Mouse (Mus musculus) ZHBTc4 (cell line): Measurements from ENCODE around the gene Cstf1.

Experiments used
- DNase-seq: peaks from one replicate; pipeline ENCODE4 v3.0.0-alpha.2; 2011; ENCODE audit warnings: low read depth, low spot score

The Cstf1 gene

GRCm38 (mm10) chr2:172370411-172371223, at the start of gene Cstf1, which contains the start of gene Aurka:
TSS of gene Cstf1 (plus strand) at chr2:172370681.
TSS of gene Aurka (minus strand) at chr2:172370535.
- peak; percentile 98 for DNase-seq

- peak; percentile 73 for DNase-seq
These were observed 49.6 kb upstream of the Cstf1 start for GRCm38 (mm10) chr2:172320878-172321277.

- no peak for DNase-seq
These were observed 42.2 kb upstream of the Cstf1 start for GRCm38 (mm10) chr2:172328248-172328647.

- DNase-seq: peak; percentile 80
These were observed 41.3 kb upstream of the Cstf1 start for GRCm38 (mm10) chr2:172329179-172329578.

- DNase-seq: no peak
These were observed 32.1 kb upstream of the Cstf1 start for GRCm38 (mm10) chr2:172338206-172338942.

- no peak for DNase-seq
These were observed 29.5 kb upstream of the Cstf1 start for GRCm38 (mm10) chr2:172340936-172341335.

GRCm38 (mm10) chr2:172341606-172342005, 28.9 kb upstream of the Cstf1 start:
- no peak for DNase-seq

- no peak for DNase-seq
These were observed 26.7 kb upstream of the Cstf1 start for GRCm38 (mm10) chr2:172343751-172344150.

GRCm38 (mm10) chr2:172344669-172345068, 25.8 kb upstream of the Cstf1 start:
- DNase-seq: no peak

- DNase-seq: peak; percentile 99
These were observed 25.2 kb upstream of the Cstf1 start, which contains the start of gene Fam210b for GRCm38 (mm10) chr2:172345258-172345738. TSS of gene Fam210b (plus strand) at chr2:172345565.

- DNase-seq: peak; percentile 42
These were observed 24.2 kb upstream of the Cstf1 start for GRCm38 (mm10) chr2:172346034-172346929.

GRCm38 (mm10) chr2:172346933-172347611, 23.4 kb upstream of the Cstf1 start:
- no peak for DNase-seq

- no peak for DNase-seq
These were observed 22.1 kb upstream of the Cstf1 start for GRCm38 (mm10) chr2:172348297-172348950.

- DNase-seq: peak; percentile 67
These were observed 20.7 kb upstream of the Cstf1 start for GRCm38 (mm10) chr2:172349776-172350175.

GRCm38 (mm10) chr2:172350773-172351172, 19.7 kb upstream of the Cstf1 start:
- no peak for DNase-seq

- no peak for DNase-seq
These were observed 17.3 kb upstream of the Cstf1 start for GRCm38 (mm10) chr2:172353218-172353617.

GRCm38 (mm10) chr2:172354761-172355160, 15.7 kb upstream of the Cstf1 start:
- DNase-seq: no peak

GRCm38 (mm10) chr2:172355833-172356232, 14.6 kb upstream of the Cstf1 start:
- DNase-seq: no peak

- no peak for DNase-seq
These were observed 7.3 kb upstream of the Cstf1 start for GRCm38 (mm10) chr2:172363176-172363575.

- DNase-seq: no peak
These were observed 777 bp downstream of the Cstf1 start for GRCm38 (mm10) chr2:172371258-172371657.
